15 mouse cellular contexts compared by ENCODE assay signal in the genomic region with DNA sequence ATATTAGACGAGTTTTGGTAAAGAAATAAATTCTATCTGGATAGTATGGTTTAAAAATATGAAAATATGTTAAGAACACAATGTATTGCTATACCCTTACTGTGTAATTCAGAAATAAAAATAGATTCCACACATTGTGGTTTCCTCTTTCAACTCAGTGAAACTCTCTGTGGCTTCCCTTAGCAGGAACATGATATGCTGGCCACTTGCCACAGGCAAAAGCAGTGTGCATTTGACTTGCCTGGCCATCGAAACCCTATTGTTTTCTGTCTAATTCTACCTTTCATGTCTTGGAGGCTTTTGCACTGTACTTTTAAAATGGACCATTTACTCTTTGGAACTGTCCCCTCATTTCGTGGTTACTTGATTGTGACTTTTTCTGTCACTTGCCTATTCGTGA.
DNase-seq lines count a peak whose midpoint lies in the region; ATAC-seq and TF ChIP-seq lines count a peak whose summit lies in the region.
"Had no signal": no experiment of that assay in that cellular context is flagged by ENCODE, and none has a peak within 500 bp of the region (broad histone marks: within the 10 kb centered on the region; RNA-seq: fewer than 3 reads in every experiment).

No protein-coding gene starts in this region.

- no peaks in the 10 kb centered on the region for H3K27me3 ChIP-seq in thymus, adult 2 months (ENCODE audit: control insufficient read depth, insufficient read depth, low read length)
- no peaks in the 10 kb centered on the region for H3K27me3 ChIP-seq in megakaryocyte, embryonic 14.5 days (replicated peaks)
- H3K27me3 ChIP-seq in forebrain, embryonic 15.5 days: no peaks in the 10 kb centered on the region
- H3K27me3 ChIP-seq: limb, embryonic 15.5 days had no signal

- no peak for ATAC-seq in forebrain, embryonic 15.5 days (replicated peaks)
- ATAC-seq: forebrain, postnatal 0 days; inflammation-experienced regulatory T-cells, adult 6 months had no signal

- H3K4me1 ChIP-seq in thymus, adult 2 months (replicated peaks; ENCODE audit: control insufficient read depth, insufficient read depth, low read length): peaks cover 2% of the 10 kb centered on the region
- H3K4me1 ChIP-seq in megakaryocyte, embryonic 14.5 days: peaks cover 58% of the 10 kb centered on the region
- no peaks in the 10 kb centered on the region for H3K4me1 ChIP-seq in forebrain, embryonic 15.5 days
- H3K4me1 ChIP-seq: limb, embryonic 15.5 days had no signal

- no peaks in the 10 kb centered on the region for H3K9me3 ChIP-seq in megakaryocyte, embryonic 14.5 days
- no peaks in the 10 kb centered on the region for H3K9me3 ChIP-seq in forebrain, embryonic 15.5 days
- H3K9me3 ChIP-seq: limb, embryonic 15.5 days had no signal

- no peak overlapping the region for H3K27ac ChIP-seq in thymus, adult 2 months (ENCODE audit: control insufficient read depth, insufficient read depth, low read length)
- H3K27ac ChIP-seq in forebrain, embryonic 15.5 days (replicated peaks): no peak overlapping the region
- H3K27ac ChIP-seq: limb, embryonic 15.5 days had no signal

- H3K36me3 ChIP-seq in thymus, adult 2 months (ENCODE audit: control insufficient read depth, insufficient read depth, low read length): no peaks in the 10 kb centered on the region
- H3K36me3 ChIP-seq in megakaryocyte, embryonic 14.5 days (replicated peaks; ENCODE audit: low read length): peaks cover 2% of the 10 kb centered on the region
- no peaks in the 10 kb centered on the region for H3K36me3 ChIP-seq in forebrain, embryonic 15.5 days
- H3K36me3 ChIP-seq: limb, embryonic 15.5 days had no signal

- no peak overlapping the region for H3K9ac ChIP-seq in forebrain, embryonic 15.5 days (replicated peaks)
- H3K9ac ChIP-seq: forebrain, postnatal 0 days; limb, embryonic 15.5 days had no signal

- TF ChIP-seq CTCF in thymus, adult 2 months (IDR thresholded peaks at IDR 0.05; ENCODE audit: borderline replicate concordance, control insufficient read depth, extremely low read depth, insufficient read depth, low read length, poor library complexity): no peak

- DNase-seq in heart, postnatal 10 days: peak; percentile 30 to 38
- DNase-seq in heart, postnatal 4 days: no peak
- DNase-seq in thymus, postnatal 0 days (ENCODE audit: low spot score): peak; percentile 8
- no peak for DNase-seq in thymus, adult 2 months
- no peak for DNase-seq in adrenal gland, adult 8-10 months
- no peak for DNase-seq in retina, embryonic 14.5 days (ENCODE audit: low spot score)
- DNase-seq: adrenal gland, adult 2 months; forebrain, postnatal 0 days; gastrocnemius, postnatal 36 days; kidney, postnatal 25 days; right cerebral cortex, postnatal 4 days had no signal

- WGBS in thymus, adult 2 months: 4% methylated on average over 4 of the region's 4 CpGs
- 79% methylated on average over 4 of the region's 4 CpGs for whole genome bisulfite sequencing in forebrain, embryonic 15.5 days

- no peak overlapping the region for H3K4me2 ChIP-seq in forebrain, embryonic 15.5 days (replicated peaks)
- H3K4me2 ChIP-seq: limb, embryonic 15.5 days had no signal

- no peak overlapping the region for H3K4me3 ChIP-seq in thymus, adult 2 months (ENCODE audit: control insufficient read depth, insufficient read depth, low read length)
- peak overlapping the region; percentile 78 for H3K4me3 ChIP-seq in megakaryocyte, embryonic 14.5 days (replicated peaks)
- no peak overlapping the region for H3K4me3 ChIP-seq in forebrain, embryonic 15.5 days
- H3K4me3 ChIP-seq: limb, embryonic 15.5 days had no signal

- intact Hi-C loops in heart, postnatal 10 days (cut with DNase I): no loop called here

- no peak for TF ChIP-seq POLR2A in thymus, adult 2 months (IDR thresholded peaks at IDR 0.05; ENCODE audit: control insufficient read depth, extremely low read depth, insufficient read depth, low read length, poor library complexity)

Comparison
In these comparisons a context has a peak if more than half of its experiments do, and no peak if none do; other contexts are left out.
1. DNase-seq: peak in heart, postnatal 10 days (2 of 2) and thymus, postnatal 0 days (single experiment); none in heart, postnatal 4 days (single experiment), thymus, adult 2 months (single experiment), adrenal gland, adult 8-10 months (single experiment) and retina, embryonic 14.5 days (single experiment).